In genomic region chr8:69957879-69958278, GRCm38 (mm10) we compare ENCODE assay signal across 17 mouse cellular contexts. TPM values are rescaled to one million over a fixed set of nuclear protein-coding genes. Genes with fewer than 3 reads are reported as not detected.
DNase-seq lines count a peak whose midpoint lies in the region; ATAC-seq and TF ChIP-seq lines count a peak whose summit lies in the region.
"Had no signal": no experiment of that assay in that cellular context is flagged by ENCODE, and none has a peak within 500 bp of the region (broad histone marks: within the 10 kb centered on the region; RNA-seq: fewer than 3 reads in every experiment).

No protein-coding gene starts in this region.

- no peak for TF ChIP-seq EP300 in liver, postnatal 0 days (IDR thresholded peaks at IDR 0.05; ENCODE audit: low read depth)

- no peak for ATAC-seq in midbrain, embryonic 13.5 days
- ATAC-seq in liver, postnatal 0 days, result no peak

- TF ChIP-seq POLR2A in kidney, adult 2 months (IDR thresholded peaks at IDR 0.05; ENCODE audit: low read depth, low read length), result no peak

- DNase-seq in gastrocnemius, postnatal 25 days, result peak; percentile 24
- no peak for DNase-seq in gastrocnemius, postnatal 10 days
- peak; percentile 26 for DNase-seq in kidney, adult 2 months
- DNase-seq in kidney, adult 11 months, result no peak
- no peak for DNase-seq in midbrain, embryonic 10.5 days (ENCODE audit: low spot score)
- DNase-seq in liver, postnatal 0 days, result no peak
- DNase-seq in left cerebral cortex, postnatal 25 days (ENCODE audit: low spot score in 2 of 2), result no peak
- DNase-seq: adrenal gland, postnatal 36 days; cerebellum, postnatal 25 days; right cerebral cortex, postnatal 14 days; thymus, adult 18-20 months had no signal

- intact Hi-C loops in left cerebral cortex, postnatal 25 days (cut with DNase I), result no loop called here

- no peak overlapping the region for H3K4me2 ChIP-seq in midbrain, embryonic 13.5 days (replicated peaks)
- no peak overlapping the region for H3K4me2 ChIP-seq in liver, postnatal 0 days (ENCODE audit: low read depth, low read length)
- H3K4me2 ChIP-seq: embryonic facial prominence, embryonic 12.5 days; hindbrain, embryonic 13.5 days had no signal

- no peaks in the 10 kb centered on the region for H3K27me3 ChIP-seq in kidney, adult 2 months (replicated peaks; ENCODE audit: control insufficient read depth, insufficient read depth, low read length)
- no peaks in the 10 kb centered on the region for H3K27me3 ChIP-seq in midbrain, embryonic 10.5 days (ENCODE audit: low read depth, poor library complexity, severe bottlenecking)
- no peaks in the 10 kb centered on the region for H3K27me3 ChIP-seq in midbrain, embryonic 13.5 days
- no peaks in the 10 kb centered on the region for H3K27me3 ChIP-seq in liver, postnatal 0 days (ENCODE audit: insufficient read depth, low read length)
- H3K27me3 ChIP-seq: embryonic facial prominence, embryonic 12.5 days; hindbrain, embryonic 13.5 days had no signal

- no peaks in the 10 kb centered on the region for H3K9me3 ChIP-seq in midbrain, embryonic 10.5 days (replicated peaks)
- H3K9me3 ChIP-seq in midbrain, embryonic 13.5 days, result no peaks in the 10 kb centered on the region
- H3K9me3 ChIP-seq in liver, postnatal 0 days (ENCODE audit: low read length), result no peaks in the 10 kb centered on the region
- H3K9me3 ChIP-seq: embryonic facial prominence, embryonic 12.5 days; forebrain, embryonic 10.5 days; hindbrain, embryonic 13.5 days had no signal

- peaks cover 49% of the 10 kb centered on the region for H3K4me1 ChIP-seq in kidney, adult 2 months (ENCODE audit: control insufficient read depth, insufficient read depth, low read length)
- H3K4me1 ChIP-seq in midbrain, embryonic 10.5 days, result peaks cover 10% of the 10 kb centered on the region
- peaks cover 15% of the 10 kb centered on the region; the same call in 1 of the 2 replicates for H3K4me1 ChIP-seq in midbrain, embryonic 13.5 days (replicated peaks)
- peaks cover 30% of the 10 kb centered on the region for H3K4me1 ChIP-seq in liver, postnatal 0 days (ENCODE audit: insufficient read depth)

- H3K4me3 ChIP-seq in kidney, adult 2 months (ENCODE audit: insufficient read depth, low read depth, low read length), result no peak overlapping the region
- H3K4me3 ChIP-seq in midbrain, embryonic 10.5 days, result no peak overlapping the region
- H3K4me3 ChIP-seq in midbrain, embryonic 13.5 days (replicated peaks), result no peak overlapping the region
- H3K4me3 ChIP-seq in liver, postnatal 0 days (ENCODE audit: low read depth, low read length), result no peak overlapping the region
- H3K4me3 ChIP-seq: embryonic facial prominence, embryonic 12.5 days; forebrain, embryonic 10.5 days; hindbrain, embryonic 13.5 days had no signal

- H3K9ac ChIP-seq in midbrain, embryonic 13.5 days (replicated peaks), result no peak overlapping the region
- no peak overlapping the region for H3K9ac ChIP-seq in liver, postnatal 0 days (replicated peaks)
- H3K9ac ChIP-seq: embryonic facial prominence, embryonic 12.5 days; hindbrain, embryonic 13.5 days; liver, embryonic 14.5 days had no signal

- no peak overlapping the region; the same call in 1 of the 2 replicates for H3K27ac ChIP-seq in kidney, adult 2 months (ENCODE audit: insufficient read depth, low read depth, low read length)
- 0 out of 2 replicates have a peak overlapping the region, but pooled peaks have one; percentile 1 for H3K27ac ChIP-seq in midbrain, embryonic 10.5 days (replicated peaks)
- H3K27ac ChIP-seq in midbrain, embryonic 13.5 days, result no peak overlapping the region
- H3K27ac ChIP-seq in liver, postnatal 0 days (ENCODE audit: low read depth), result peak overlapping the region; percentile 7; the same call in 1 of the 2 replicates
- H3K27ac ChIP-seq: embryonic facial prominence, embryonic 12.5 days; forebrain, embryonic 10.5 days; hindbrain, embryonic 13.5 days; liver, embryonic 14.5 days had no signal

- TF ChIP-seq CTCF in kidney, adult 2 months (conservative IDR thresholded peaks at IDR 0.05; ENCODE audit: insufficient read depth, insufficient read length, low read depth, low read length), result no peak
- no peak for TF ChIP-seq CTCF in liver, postnatal 0 days (IDR thresholded peaks at IDR 0.05; ENCODE audit: low read depth)

- no peaks in the 10 kb centered on the region for H3K36me3 ChIP-seq in kidney, adult 2 months (ENCODE audit: control insufficient read depth, insufficient read depth, low read length)
- H3K36me3 ChIP-seq in midbrain, embryonic 10.5 days, result peaks cover 20% of the 10 kb centered on the region
- H3K36me3 ChIP-seq in midbrain, embryonic 13.5 days, result no peaks in the 10 kb centered on the region
- no peaks in the 10 kb centered on the region for H3K36me3 ChIP-seq in liver, postnatal 0 days (replicated peaks; ENCODE audit: insufficient read depth, low read length)
- H3K36me3 ChIP-seq: embryonic facial prominence, embryonic 12.5 days; hindbrain, embryonic 13.5 days had no signal

RNA-seq across cellular contexts. Expression of gene Gatad2a, which starts 38.3 kb away (rescaled TPM):
- total RNA-seq in gastrocnemius, postnatal 25 days (2021), result 10 to 100 TPM; 25.4 to 26.2 TPM
- 10 to 100 TPM; 40.4 to 46.5 TPM for total RNA-seq in gastrocnemius, postnatal 10 days (2021)
- polyA plus RNA-seq in kidney, adult 2 months (2012; rRNA removed), result 60.1 and 60.9 TPM in 2 replicates
- 48.0 and 48.7 TPM in 2 replicates for polyA plus RNA-seq in midbrain, embryonic 10.5 days (2016; fragmentation: Nextera tagmentation; extraction: Ambion mirVana)
- polyA plus RNA-seq in midbrain, embryonic 13.5 days (2015; fragmentation: Nextera tagmentation; extraction: Ambion mirVana), result 26.0 and 27.7 TPM in 2 replicates
- polyA plus RNA-seq in liver, postnatal 0 days (2015; fragmentation: Nextera tagmentation; extraction: Ambion mirVana), result 19.5 and 20.7 TPM in 2 replicates
- 10 to 100 TPM; 24.0 to 27.9 TPM for total RNA-seq in left cerebral cortex, postnatal 25 days (2021)

RNA-seq across cellular contexts. Expression of gene Yjefn3, which starts 55.4 kb away (rescaled TPM):
- 1 to 10 TPM; 5.6 to 6.9 TPM for total RNA-seq in gastrocnemius, postnatal 25 days (2021)
- total RNA-seq in gastrocnemius, postnatal 10 days (2021), result 1 to 10 TPM; 9.0 to 9.5 TPM
- 3.9 and 5.6 TPM in 2 replicates for polyA plus RNA-seq in kidney, adult 2 months (2012; rRNA removed)
- 4.2 and 5.9 TPM in 2 replicates for polyA plus RNA-seq in midbrain, embryonic 10.5 days (2016; fragmentation: Nextera tagmentation; extraction: Ambion mirVana)
- 9.1 and 10.8 TPM in 2 replicates for polyA plus RNA-seq in midbrain, embryonic 13.5 days (2015; fragmentation: Nextera tagmentation; extraction: Ambion mirVana)
- 0.72 and 0.89 TPM in 2 replicates for polyA plus RNA-seq in liver, postnatal 0 days (2015; fragmentation: Nextera tagmentation; extraction: Ambion mirVana)
- total RNA-seq in left cerebral cortex, postnatal 25 days (2021), result 10 to 100 TPM; 21.6 to 23.7 TPM
- total RNA-seq: megakaryocyte-erythroid progenitor cell, adult 5-6 weeks had no signal

RNA-seq across cellular contexts. Expression of gene Ndufa13, which starts 55.5 kb away (rescaled TPM):
- total RNA-seq in gastrocnemius, postnatal 25 days (2021), result 100 to 1,000 TPM; 338 to 343 TPM
- total RNA-seq in gastrocnemius, postnatal 10 days (2021), result 100 to 1,000 TPM; 236 to 268 TPM
- polyA plus RNA-seq in kidney, adult 2 months (2012; rRNA removed), result 283 and 372 TPM in 2 replicates
- 173 and 174 TPM in 2 replicates for polyA plus RNA-seq in midbrain, embryonic 10.5 days (2016; fragmentation: Nextera tagmentation; extraction: Ambion mirVana)
- 174 and 181 TPM in 2 replicates for polyA plus RNA-seq in midbrain, embryonic 13.5 days (2015; fragmentation: Nextera tagmentation; extraction: Ambion mirVana)
- polyA plus RNA-seq in liver, postnatal 0 days (2015; fragmentation: Nextera tagmentation; extraction: Ambion mirVana), result 152 TPM in 2 replicates
- 100 to 1,000 TPM; 153 to 154 TPM for total RNA-seq in left cerebral cortex, postnatal 25 days (2021)

RNA-seq across cellular contexts. Expression of gene Tssk6, which starts 55.9 kb away (rescaled TPM):
- not detected for total RNA-seq in gastrocnemius, postnatal 25 days (2021)
- total RNA-seq in gastrocnemius, postnatal 10 days (2021), result under 1 TPM in 1 of 2 experiments, not detected in 1; 0.38 TPM
- polyA plus RNA-seq in kidney, adult 2 months (2012; rRNA removed), result 1.3 and 1.5 TPM in 2 replicates
- polyA plus RNA-seq in midbrain, embryonic 10.5 days (2016; fragmentation: Nextera tagmentation; extraction: Ambion mirVana), result 5.2 and 5.4 TPM in 2 replicates
- 3.7 and 4.1 TPM in 2 replicates for polyA plus RNA-seq in midbrain, embryonic 13.5 days (2015; fragmentation: Nextera tagmentation; extraction: Ambion mirVana)
- polyA plus RNA-seq in liver, postnatal 0 days (2015; fragmentation: Nextera tagmentation; extraction: Ambion mirVana), result 1.3 and 1.7 TPM in 2 replicates
- total RNA-seq in left cerebral cortex, postnatal 25 days (2021), result under 1 TPM; 0.53 to 0.66 TPM
- total RNA-seq: megakaryocyte-erythroid progenitor cell, adult 5-6 weeks had no signal

Comparison
In these comparisons a context has a peak if more than half of its experiments do, and no peak if none do; other contexts are left out.
1. DNase-seq: peak in gastrocnemius, postnatal 25 days (single experiment) and kidney, adult 2 months (single experiment); none in gastrocnemius, postnatal 10 days (single experiment), kidney, adult 11 months (single experiment), midbrain, embryonic 10.5 days (single experiment), liver, postnatal 0 days (single experiment) and left cerebral cortex, postnatal 25 days (0 of 2).
2. H3K27ac ChIP-seq: peak in midbrain, embryonic 10.5 days (single experiment) and liver, postnatal 0 days (single experiment); none in kidney, adult 2 months (single experiment) and midbrain, embryonic 13.5 days (single experiment).